Mouse (Mus musculus) frontal cortex, postnatal 14 days (tissue): ENCODE measurements around the gene Prkcg.

ENCODE experiments used
- DNase-seq, 2 experiments: peaks; one replicate each; pipeline ENCODE4 v3.0.0; 2022; ENCODE audit warnings: low spot score in 2 of 2

Prkcg gene

GRCm38 (mm10) chr7:3317704-3318103, 28.7 kb downstream of the Prkcg start:
- DNase-seq = no peak

GRCm38 (mm10) chr7:3320856-3321255, 31.9 kb downstream of the Prkcg start:
- no peak for DNase-seq

GRCm38 (mm10) chr7:3323826-3324225, 34.8 kb downstream of the Prkcg start:
- no peak for DNase-seq

GRCm38 (mm10) chr7:3327961-3328360, 39.0 kb downstream of the Prkcg start:
- no peak for DNase-seq

GRCm38 (mm10) chr7:3329776-3330546, 41.0 kb downstream of the Prkcg start:
- peak; percentile 68 to 83 for DNase-seq

- DNase-seq = no peak
Observed at GRCm38 (mm10) chr7:3331171-3331570, 42.2 kb downstream of the Prkcg start.

GRCm38 (mm10) chr7:3331581-3332223, 42.7 kb downstream of the Prkcg start:
- peak; percentile 77 to 79 for DNase-seq

- no peak for DNase-seq
Observed at GRCm38 (mm10) chr7:3332224-3332615, 43.2 kb downstream of the Prkcg start.

GRCm38 (mm10) chr7:3332619-3333521, 43.9 kb downstream of the Prkcg start, which contains the start of gene Cacng7:
Cacng7 (plus strand) TSS chr7:3332955.
- peak in 1 of 2 experiments; percentile 37 for DNase-seq

- no peak for DNase-seq
Observed at GRCm38 (mm10) chr7:3333542-3333941, 44.6 kb downstream of the Prkcg start.

- no peak for DNase-seq
Observed at GRCm38 (mm10) chr7:3336412-3336811, 47.4 kb downstream of the Prkcg start.

GRCm38 (mm10) chr7:3338286-3338935, 49.4 kb downstream of the Prkcg start:
- DNase-seq = no peak

GRCm38 (mm10) chr7:3339010-3339409, 50.0 kb downstream of the Prkcg start:
- DNase-seq = no peak

GRCm38 (mm10) chr7:3343861-3344260, 54.9 kb downstream of the Prkcg start:
- no peak for DNase-seq

- DNase-seq = no peak
Observed at GRCm38 (mm10) chr7:3345301-3345700, 56.3 kb downstream of the Prkcg start.

- DNase-seq = no peak
Observed at GRCm38 (mm10) chr7:3347366-3348287, 58.6 kb downstream of the Prkcg start.

- DNase-seq = no peak
Observed at GRCm38 (mm10) chr7:3348326-3348725, 59.3 kb downstream of the Prkcg start.

- no peak for DNase-seq
Observed at GRCm38 (mm10) chr7:3349775-3350174, 60.8 kb downstream of the Prkcg start.

GRCm38 (mm10) chr7:3351536-3351935, 62.6 kb downstream of the Prkcg start:
- no peak for DNase-seq

- no peak for DNase-seq
Observed at GRCm38 (mm10) chr7:3354850-3355249, 65.9 kb downstream of the Prkcg start.

- no peak for DNase-seq
Observed at GRCm38 (mm10) chr7:3360678-3361077, 71.7 kb downstream of the Prkcg start.
